Mouse (Mus musculus) heart, postnatal 4 days (tissue): ENCODE measurements around the gene Gm40193. TPM values are rescaled to one million over a fixed set of nuclear protein-coding genes. Genes with fewer than 3 reads are reported as not detected.
"Not testable (repeated sequence)": the region's sequence is repeated elsewhere in the genome, so short reads cannot be mapped to it uniquely, and the experiment has no call there.

Experiments
- DNase-seq: peaks from one replicate; pipeline ENCODE4 v3.0.0; 2021
- total RNA-seq, 2 experiments: library from RNA; stranded (reverse); gene quantifications; 2 replicates each; pipeline ENCODE4 v1.2.3; 2021

The Gm40193 gene
- total RNA-seq = not detected

- no peak for DNase-seq
Measured at GRCm38 (mm10) chr11:70532839-70533238, at the start of gene Gm40193. Gm40193 (minus strand) TSS chr11:70532939.

GRCm38 (mm10) chr11:70582196-70582595 lies 49.5 kb upstream of the Gm40193 start:
- DNase-seq = no peak

GRCm38 (mm10) chr11:70580921-70581320 lies 48.2 kb upstream of the Gm40193 start:
- no peak for DNase-seq

- no peak for DNase-seq
Measured at GRCm38 (mm10) chr11:70580358-70580720, 47.6 kb upstream of the Gm40193 start.

GRCm38 (mm10) chr11:70579710-70580357 lies 47.1 kb upstream of the Gm40193 start:
- DNase-seq = no peak

GRCm38 (mm10) chr11:70578962-70579361 lies 46.2 kb upstream of the Gm40193 start:
- DNase-seq = no peak

GRCm38 (mm10) chr11:70577201-70577600 lies 44.5 kb upstream of the Gm40193 start:
- no peak for DNase-seq

- no peak for DNase-seq
Measured at GRCm38 (mm10) chr11:70573872-70574271, 41.1 kb upstream of the Gm40193 start.

GRCm38 (mm10) chr11:70572348-70572902 lies 39.7 kb upstream of the Gm40193 start:
- DNase-seq = no peak

GRCm38 (mm10) chr11:70571641-70572040 lies 38.9 kb upstream of the Gm40193 start:
- no peak for DNase-seq

GRCm38 (mm10) chr11:70570614-70571013 lies 37.9 kb upstream of the Gm40193 start:
- DNase-seq = not testable (repeated sequence)

GRCm38 (mm10) chr11:70566586-70566985 lies 33.8 kb upstream of the Gm40193 start:
- DNase-seq = peak; percentile 31

GRCm38 (mm10) chr11:70564276-70564873 lies 31.6 kb upstream of the Gm40193 start:
- DNase-seq = no peak

GRCm38 (mm10) chr11:70563470-70564275 lies 30.9 kb upstream of the Gm40193 start:
- peak; percentile 46 for DNase-seq

GRCm38 (mm10) chr11:70562995-70563469 lies 30.3 kb upstream of the Gm40193 start:
- no peak for DNase-seq

- DNase-seq = peak; percentile 92
Measured at GRCm38 (mm10) chr11:70562287-70562994, 29.7 kb upstream of the Gm40193 start, which contains the start of gene Mink1. Mink1 (plus strand) TSS chr11:70562881.

- DNase-seq = no peak
Measured at GRCm38 (mm10) chr11:70561937-70562286, 29.2 kb upstream of the Gm40193 start.

GRCm38 (mm10) chr11:70557545-70557944 lies 24.8 kb upstream of the Gm40193 start:
- no peak for DNase-seq

- DNase-seq = no peak
Measured at GRCm38 (mm10) chr11:70553940-70554339, 21.2 kb upstream of the Gm40193 start.

- no peak for DNase-seq
Measured at GRCm38 (mm10) chr11:70551526-70551925, 18.8 kb upstream of the Gm40193 start.

GRCm38 (mm10) chr11:70544496-70544895 lies 11.8 kb upstream of the Gm40193 start:
- no peak for DNase-seq

GRCm38 (mm10) chr11:70541415-70541814 lies 8.7 kb upstream of the Gm40193 start:
- DNase-seq = no peak
